Mouse (Mus musculus): ENCODE measurements at regions not wholly inside any gene's neighbourhood (a gene's known extent, or its start where the extent isn't known, plus 50 kb on each side); places are given as distances from the start of the nearest gene placed in this dataset.

DNA sequence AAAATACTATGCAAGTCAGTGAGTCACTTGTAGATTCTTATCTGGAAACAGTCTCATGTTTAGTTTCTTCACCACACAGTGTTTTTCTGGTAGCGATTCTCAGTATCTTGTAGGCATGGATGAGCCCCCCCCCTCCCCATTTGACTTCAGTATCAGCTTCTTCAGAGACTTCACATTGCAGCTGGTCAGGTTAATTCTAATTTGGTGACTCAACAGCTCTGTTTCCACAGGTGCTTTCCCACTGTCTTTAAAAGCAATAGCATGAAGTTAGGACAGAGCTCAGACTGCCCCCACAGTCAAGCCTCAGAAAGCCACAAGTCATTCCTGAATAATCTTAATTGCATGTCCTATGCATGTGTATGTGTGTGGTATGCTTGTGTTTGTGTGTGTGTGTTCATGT, 114.5 kb downstream of the Tmem17 start:
- TF ChIP-seq CTCF (IDR thresholded peaks at IDR 0.05; ENCODE audit: low read depth, low read length) (no peak), TAL1 (conservative IDR thresholded peaks at IDR 0.05; ENCODE audit: low read depth, low read length) (no peak)

All from G1E (cell line).